Mouse (Mus musculus): Measurements from ENCODE around the gene Gse1.

Gse1 gene

GRCm38 (mm10) chr8:120433734-120434133, 205.5 kb downstream of the Gse1 start:
- DNase-seq = no peak

- no peak for DNase-seq
These were observed 207.5 kb downstream of the Gse1 start for GRCm38 (mm10) chr8:120435781-120436180.

DNA sequence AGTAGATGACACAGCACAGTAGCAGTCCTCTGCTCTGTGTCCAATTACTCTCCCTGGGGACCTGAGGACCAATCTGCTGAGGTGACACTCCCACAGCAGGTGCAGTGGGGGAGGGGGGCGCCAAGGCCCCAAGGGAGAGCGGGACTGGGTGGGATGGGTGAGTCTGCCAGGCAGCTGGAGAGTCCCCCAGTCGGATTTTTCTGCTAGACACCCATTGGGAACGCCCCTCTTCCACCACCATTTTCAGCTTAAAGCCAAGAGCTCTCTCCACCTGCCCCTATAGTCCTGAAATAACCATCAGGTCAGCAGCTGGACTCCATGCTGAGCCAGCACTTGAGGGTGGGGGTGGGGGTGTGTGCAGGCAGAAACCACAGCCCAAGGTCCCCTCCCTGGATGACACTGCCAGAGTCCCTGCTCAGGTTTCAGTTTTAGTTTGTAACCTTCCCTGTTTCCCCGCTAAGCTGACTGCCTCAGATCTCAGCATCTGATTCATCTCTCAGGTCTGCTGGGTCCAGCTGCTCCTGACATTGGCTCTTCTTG, 208.3 kb downstream of the Gse1 start:
- no peak for DNase-seq

DNA sequence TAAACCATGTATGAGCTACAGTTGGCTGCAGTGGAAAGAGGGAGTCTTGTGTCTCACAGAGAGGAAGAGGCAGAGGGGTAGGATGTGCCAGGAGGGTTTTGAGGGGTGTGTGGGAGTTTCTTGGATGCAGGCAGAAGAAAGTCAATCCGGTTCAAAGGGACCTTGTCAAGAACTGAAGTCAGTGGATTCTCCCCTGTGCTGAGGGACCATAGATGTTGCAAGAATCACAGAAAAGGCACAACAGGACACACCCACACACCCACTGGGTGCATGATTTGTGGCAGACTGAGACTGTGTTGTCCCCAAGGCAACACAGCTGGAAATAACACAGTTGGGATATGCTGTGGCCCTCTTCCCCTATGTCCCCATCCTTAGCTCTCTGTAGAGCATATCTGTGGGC, 209.0 kb downstream of the Gse1 start:
- DNase-seq = no peak

GRCm38 (mm10) chr8:120437666-120438395, 209.6 kb downstream of the Gse1 start:
- DNase-seq = no peak

GRCm38 (mm10) chr8:120439309-120439708, 211.1 kb downstream of the Gse1 start:
- DNase-seq = peak; percentile 72

DNA sequence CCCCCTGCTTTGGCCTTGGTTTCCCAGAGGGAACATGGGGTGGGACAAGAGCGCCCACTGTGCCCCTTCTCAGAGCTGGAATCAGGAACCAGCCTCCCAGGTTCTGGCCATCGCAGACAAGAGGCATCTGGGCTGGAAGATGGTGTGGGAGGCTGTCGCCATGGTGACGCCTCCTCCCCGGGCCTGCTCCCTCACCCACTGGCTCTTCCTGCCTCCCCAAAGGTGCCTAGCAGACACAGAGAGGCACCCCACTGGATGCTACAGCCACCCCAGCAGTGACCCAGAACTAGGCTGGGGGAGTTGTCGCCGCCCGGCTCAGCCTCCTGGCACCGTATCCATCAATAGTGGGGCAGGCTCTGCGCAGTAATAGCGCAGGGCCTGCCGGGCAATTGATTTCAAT, 212.5 kb downstream of the Gse1 start:
- DNase-seq = no peak

GRCm38 (mm10) chr8:120441637-120442036, 213.4 kb downstream of the Gse1 start:
- no peak for DNase-seq

DNA sequence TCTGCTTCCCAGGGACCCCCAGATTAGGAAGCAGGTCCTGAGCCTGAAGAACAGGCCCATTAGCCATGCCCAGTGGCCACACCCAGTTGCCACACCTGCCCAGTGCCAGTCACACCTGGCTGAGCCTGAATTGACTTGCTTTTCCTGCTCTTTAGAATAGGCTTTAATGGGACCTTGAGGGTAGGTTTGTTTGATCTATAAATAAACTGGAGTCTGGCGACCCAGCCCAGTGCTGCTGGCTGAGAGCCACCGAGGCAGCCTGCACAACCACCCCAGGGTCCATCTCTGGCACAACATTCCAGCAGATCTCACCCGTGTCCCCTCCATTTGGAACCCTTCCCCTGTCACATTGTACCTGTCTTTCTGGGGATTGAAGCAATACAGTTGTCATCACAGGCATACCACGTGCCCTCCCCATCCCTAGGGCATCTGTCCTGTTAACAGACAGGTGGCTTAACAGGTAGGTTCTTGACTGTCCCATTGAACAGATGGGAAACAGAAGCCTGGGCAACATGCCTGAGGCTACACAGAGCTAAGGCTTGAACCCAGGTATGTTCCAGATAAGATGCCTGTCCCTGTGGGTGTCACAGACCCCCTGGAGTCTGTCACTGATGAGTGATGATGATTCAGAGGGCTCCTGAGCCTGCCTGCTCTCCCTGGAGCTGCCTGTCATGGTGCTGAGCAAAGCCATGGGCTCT, 214.2 kb downstream of the Gse1 start:
- DNase-seq = no peak

DNA sequence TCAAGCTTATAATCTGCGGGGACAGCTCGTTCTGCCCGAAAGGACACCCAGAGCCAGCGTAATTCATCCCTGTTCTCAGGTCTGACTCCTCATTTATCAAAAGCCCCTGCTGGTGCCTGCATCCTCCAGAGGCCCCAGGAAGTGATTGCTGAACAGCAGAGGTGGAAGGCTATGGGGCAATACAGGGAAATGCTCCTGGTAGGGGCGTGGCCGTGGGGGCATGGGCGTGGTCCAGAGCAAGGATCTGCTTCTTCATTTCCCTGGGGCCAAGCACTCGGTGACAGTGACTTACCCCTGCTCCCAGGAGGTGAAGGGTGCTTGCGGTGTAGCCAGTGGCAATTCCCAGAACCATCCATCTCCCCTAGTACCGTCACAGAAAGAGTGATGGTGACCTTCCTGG, 217.0 kb downstream of the Gse1 start:
- no peak for DNase-seq

DNA sequence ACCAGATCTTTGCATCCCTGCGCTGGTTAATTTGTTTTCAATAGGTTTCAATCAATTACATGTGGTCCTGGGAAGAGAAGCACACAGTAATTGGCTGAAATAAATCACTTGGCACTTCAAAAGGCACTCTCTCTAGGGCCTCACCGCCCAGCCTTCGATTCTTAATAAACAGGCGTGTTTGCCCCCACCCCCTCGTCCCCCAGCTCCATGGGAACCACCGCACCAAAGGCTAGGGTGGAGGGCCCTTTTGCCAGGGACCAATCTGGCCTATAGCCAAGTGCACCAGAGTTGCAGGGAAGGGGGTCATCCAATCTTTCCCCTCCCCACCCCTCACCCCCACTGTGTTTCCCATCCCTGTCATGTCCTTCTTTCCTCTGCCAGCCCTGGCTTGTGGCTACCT, 219.9 kb downstream of the Gse1 start:
- DNase-seq = no peak

GRCm38 (mm10) chr8:120449139-120449538, 220.9 kb downstream of the Gse1 start:
- DNase-seq = no peak

- peak; percentile 64 for DNase-seq
These were observed 221.4 kb downstream of the Gse1 start for GRCm38 (mm10) chr8:120449608-120450031.

DNA sequence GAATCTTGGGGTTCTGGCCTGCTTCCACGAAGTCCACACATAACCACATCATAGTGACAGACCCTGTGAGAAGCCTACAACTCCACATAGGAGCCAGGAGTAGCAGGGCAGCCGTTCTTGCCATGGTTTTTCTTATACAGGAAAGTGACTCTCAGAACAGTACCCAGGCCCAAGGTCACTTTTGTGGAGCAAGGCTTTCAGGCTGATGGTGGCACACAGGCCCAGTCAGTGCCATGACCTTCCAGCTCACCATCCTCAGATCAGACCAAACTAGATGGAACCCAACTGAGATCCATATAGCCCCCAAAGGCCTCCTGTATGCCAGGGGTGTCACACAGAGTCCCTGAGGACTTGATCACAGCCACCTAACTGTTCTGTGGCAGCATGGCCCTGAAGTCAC, 223.9 kb downstream of the Gse1 start:
- DNase-seq = no peak

DNA sequence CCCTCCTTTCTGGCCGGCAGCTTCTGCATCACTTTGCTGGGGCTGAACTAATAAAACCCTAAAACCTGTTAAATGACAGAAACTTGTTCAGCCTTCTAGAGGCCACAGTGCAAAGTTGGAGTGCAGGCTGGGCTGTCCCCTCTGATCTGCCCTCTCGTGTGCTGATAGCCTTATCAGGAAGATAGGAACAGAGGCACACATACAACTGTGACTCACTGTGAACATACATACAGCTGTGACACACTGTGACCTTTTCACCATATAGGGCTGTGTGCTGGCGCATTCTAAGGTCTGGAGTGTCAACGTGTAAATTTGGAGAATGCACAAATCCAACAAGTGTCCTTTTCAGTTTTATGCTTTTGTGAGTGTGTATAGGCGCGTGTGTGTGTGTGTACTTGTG, 226.1 kb downstream of the Gse1 start:
- DNase-seq = no peak

DNA sequence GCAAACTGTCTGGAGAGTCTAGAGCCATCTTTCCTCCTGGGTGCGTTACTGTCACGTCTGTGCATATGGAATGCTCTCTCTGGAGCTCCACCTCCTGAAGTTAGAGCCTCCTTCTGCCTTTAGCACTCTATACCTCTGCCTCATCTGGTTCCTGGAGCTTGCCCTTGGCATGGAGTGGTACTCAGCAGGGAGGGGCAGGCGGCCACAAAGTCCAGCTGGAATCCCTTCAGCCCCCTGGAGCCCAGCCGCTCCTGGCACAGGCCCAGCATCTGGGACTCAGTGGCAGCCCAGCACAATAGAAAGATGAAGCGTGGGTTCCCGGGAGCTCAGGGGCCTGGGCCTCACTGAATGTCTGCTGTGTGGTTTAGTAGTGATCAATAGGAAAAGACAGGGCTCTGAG, 232.1 kb downstream of the Gse1 start:
- DNase-seq = no peak

DNA sequence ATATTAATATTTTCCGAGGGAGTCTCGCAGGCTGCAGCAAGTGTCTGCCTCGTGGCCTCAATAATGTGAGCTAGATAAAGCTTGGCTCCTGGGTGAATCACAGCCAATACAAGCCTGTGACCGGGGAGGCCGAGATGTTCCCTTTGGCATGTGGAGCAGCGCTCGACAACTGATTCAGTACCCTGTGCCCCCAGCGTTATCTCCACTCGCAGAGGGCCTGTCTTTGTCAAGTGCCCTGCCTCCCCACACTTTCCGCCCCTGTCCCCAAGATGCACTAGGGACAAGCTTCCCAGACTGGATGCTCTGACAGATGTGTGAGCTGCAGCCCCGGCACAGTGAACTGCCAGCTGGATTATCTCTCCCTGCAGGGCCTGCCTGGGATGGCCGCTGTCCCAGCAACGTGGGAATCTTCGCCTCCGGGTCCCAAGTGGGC, 233.9 kb downstream of the Gse1 start:
- no peak for DNase-seq

- no peak for DNase-seq
These were observed 234.4 kb downstream of the Gse1 start for GRCm38 (mm10) chr8:120462611-120463010.

DNA sequence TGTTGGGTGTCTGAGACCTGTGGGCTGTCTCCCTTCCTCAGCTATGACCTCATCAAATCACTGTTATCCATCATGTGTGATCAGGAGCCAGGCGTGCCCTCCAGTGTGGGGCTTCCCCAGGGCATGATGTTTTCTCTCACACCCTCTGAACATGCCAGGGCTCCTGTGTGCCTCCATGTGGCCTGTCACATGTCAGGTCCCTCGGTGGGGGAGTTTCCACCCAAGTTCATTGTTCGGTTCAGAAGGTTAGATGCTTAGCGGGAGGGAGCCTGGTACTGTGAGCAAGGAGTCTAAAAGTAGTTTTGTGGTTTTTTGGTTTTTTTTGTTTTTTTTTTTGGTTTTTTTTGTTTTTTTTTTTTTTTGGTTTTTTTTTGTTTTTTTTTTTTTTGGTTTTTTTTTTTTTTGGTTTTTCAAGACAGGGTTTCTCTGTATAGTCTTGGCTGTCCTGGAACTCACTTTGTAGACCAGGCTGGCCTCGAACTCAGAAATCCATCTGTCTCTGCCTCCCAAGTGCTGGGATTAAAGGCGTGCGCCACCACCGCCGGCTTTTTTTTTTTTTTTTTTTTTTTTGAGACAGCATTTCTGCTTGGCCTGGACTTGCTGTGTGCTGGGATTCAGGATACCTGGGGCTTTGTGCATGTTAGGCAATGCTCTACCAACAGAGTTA, 235.8 kb downstream of the Gse1 start:
- no peak for DNase-seq

DNA sequence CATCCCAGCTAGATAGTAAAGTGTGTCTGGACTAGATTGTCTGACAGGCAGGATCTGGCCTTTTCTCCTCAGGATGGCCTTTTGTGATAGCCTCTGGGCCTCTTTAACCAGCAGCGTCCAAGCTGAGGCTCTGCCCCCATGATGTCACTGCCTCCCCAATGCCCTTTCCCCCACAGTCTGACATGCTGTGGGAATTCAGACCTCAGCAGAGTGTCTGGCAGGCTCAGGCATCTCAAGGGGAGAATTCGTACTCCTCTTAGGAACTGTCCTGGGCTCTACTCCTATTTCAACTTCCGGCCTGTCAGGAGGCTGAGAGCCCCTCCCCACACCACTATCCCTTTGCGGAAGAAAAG, 236.3 kb downstream of the Gse1 start:
- DNase-seq = no peak

DNA sequence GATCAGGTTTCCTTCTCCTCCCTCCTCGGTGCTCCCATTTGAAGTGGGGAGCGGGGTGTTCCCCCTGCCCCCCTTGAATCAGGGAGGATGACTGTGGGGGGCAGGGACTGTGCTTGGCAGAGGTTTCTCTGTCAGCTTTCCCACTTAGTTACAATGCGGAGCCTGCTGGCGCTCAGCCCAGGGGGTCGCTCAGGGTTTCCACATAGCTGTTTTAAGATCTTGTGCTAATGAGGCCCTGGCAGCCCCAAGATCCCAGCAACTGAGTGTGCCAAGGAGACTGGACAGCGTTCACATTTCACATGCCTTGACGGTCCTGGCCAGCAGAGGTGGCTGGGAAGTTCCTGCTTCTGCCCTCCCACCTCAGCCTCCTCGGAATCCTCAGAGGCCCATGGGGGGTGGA, 237.5 kb downstream of the Gse1 start:
- no peak for DNase-seq

DNA sequence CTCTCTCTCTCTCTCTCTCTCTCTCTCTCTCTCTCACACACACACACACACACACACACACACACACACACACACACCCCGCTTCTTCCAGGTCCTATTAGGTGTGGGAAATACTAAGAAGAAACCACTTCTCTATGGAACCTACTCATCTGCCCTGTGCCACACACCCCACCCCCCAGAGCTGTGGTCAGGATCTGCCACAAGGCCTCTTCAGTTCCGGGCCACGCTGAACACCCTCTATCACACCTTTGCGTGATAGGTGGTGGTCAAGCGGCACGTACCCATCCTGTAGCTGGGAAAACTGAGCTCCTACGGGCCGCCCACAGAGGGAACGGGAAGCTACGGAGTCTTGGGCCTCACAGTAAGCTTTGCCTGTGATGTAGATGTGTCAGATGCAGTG, 238.0 kb downstream of the Gse1 start:
- DNase-seq = no peak

DNA sequence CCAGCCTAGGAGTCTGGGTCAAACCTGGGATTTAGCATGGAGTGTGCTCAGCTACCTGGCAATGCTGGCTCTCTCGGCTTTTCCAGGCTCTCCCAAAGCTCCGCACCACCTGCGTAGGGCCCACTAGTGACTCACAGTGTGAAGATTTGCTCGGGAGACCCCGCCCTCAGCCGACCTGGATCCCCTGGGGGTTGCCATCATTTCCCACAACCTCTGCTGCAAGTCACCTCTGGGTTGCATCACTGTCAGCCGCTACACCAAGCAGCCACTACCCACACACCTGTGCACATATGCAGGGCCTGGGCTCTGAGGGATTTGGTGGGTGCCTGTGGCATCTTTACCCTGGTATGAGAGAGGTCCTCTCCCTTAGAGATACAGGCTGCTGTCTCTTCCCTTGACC, 239.3 kb downstream of the Gse1 start:
- no peak for DNase-seq

DNA sequence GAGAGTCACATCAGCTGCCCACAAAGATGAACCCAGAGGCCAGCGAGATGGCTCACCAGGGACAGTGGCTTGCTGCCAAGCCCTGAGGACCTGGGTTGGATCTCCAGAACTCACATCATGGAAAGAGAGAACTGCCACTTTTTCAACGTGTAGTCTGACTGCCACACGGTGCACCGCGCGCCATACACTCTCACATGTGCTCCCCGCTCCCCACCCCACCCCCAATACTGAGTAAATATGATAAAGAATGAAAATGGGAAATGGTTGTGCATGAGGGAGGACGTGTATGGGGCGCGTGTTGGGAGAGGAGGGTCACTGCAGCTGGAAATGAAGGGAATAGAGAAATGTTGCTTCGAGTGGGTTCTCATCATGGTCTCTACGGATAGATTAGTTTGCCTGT, 241.9 kb downstream of the Gse1 start:
- no peak for DNase-seq

Measured in embryo, embryonic 11 days (tissue).